Mouse (Mus musculus): ENCODE measurements around the gene Klhl32. TPM values are rescaled to one million over a fixed set of nuclear protein-coding genes. Genes with fewer than 3 reads are reported as not detected.

Gene Klhl32
- polyA plus RNA-seq, 1 experiment from 2014 or later, result 0.09 TPM

- no peak overlapping the region for H3K4me2 ChIP-seq
- H3K27me3 ChIP-seq, result no peaks in the 10 kb centered on the region
- H3K9me3 ChIP-seq (replicated peaks), result no peaks in the 10 kb centered on the region
- H3K27ac ChIP-seq (replicated peaks), result no peak overlapping the region
- no peak overlapping the region for H3K9ac ChIP-seq
- no peaks in the 10 kb centered on the region for H3K4me1 ChIP-seq (replicated peaks)
- WGBS (ENCODE audit: insufficient replicate concordance), result 63% methylated on average over 2 of the region's 2 CpGs
- H3K36me3 ChIP-seq (replicated peaks), result no peaks in the 10 kb centered on the region
- no peak for ATAC-seq (ENCODE audit: insufficient read depth)
- H3K4me3 ChIP-seq (replicated peaks), result no peak overlapping the region
Observed at GRCm38 (mm10) chr4:24795180-24795579, 55.7 kb downstream of the Klhl32 start.

- H3K4me2 ChIP-seq, result no peak overlapping the region
- no peaks in the 10 kb centered on the region for H3K36me3 ChIP-seq (replicated peaks)
- no peak overlapping the region for H3K27ac ChIP-seq (replicated peaks)
- no peaks in the 10 kb centered on the region for H3K9me3 ChIP-seq (replicated peaks)
- no peak for ATAC-seq (ENCODE audit: insufficient read depth)
- no peak overlapping the region for H3K9ac ChIP-seq
- 50% methylated on average over 7 of the region's 7 CpGs for WGBS (ENCODE audit: insufficient replicate concordance)
- H3K4me1 ChIP-seq (replicated peaks), result no peaks in the 10 kb centered on the region
- H3K27me3 ChIP-seq, result no peaks in the 10 kb centered on the region
- no peak overlapping the region for H3K4me3 ChIP-seq (replicated peaks)
Observed at GRCm38 (mm10) chr4:24793726-24794345, 57.1 kb downstream of the Klhl32 start.

GRCm38 (mm10) chr4:24792416-24792981 is 58.4 kb downstream of the Klhl32 start:
- H3K27me3 ChIP-seq, result no peaks in the 10 kb centered on the region
- H3K4me3 ChIP-seq (replicated peaks), result no peak overlapping the region
- no peak for ATAC-seq (ENCODE audit: insufficient read depth)
- no peak overlapping the region for H3K4me2 ChIP-seq
- H3K9me3 ChIP-seq (replicated peaks), result no peaks in the 10 kb centered on the region
- H3K36me3 ChIP-seq (replicated peaks), result no peaks in the 10 kb centered on the region
- H3K27ac ChIP-seq (replicated peaks), result no peak overlapping the region
- WGBS (ENCODE audit: insufficient replicate concordance), result 38% methylated on average over 16 of the region's 16 CpGs
- H3K9ac ChIP-seq, result no peak overlapping the region
- H3K4me1 ChIP-seq (replicated peaks), result no peaks in the 10 kb centered on the region

DNA sequence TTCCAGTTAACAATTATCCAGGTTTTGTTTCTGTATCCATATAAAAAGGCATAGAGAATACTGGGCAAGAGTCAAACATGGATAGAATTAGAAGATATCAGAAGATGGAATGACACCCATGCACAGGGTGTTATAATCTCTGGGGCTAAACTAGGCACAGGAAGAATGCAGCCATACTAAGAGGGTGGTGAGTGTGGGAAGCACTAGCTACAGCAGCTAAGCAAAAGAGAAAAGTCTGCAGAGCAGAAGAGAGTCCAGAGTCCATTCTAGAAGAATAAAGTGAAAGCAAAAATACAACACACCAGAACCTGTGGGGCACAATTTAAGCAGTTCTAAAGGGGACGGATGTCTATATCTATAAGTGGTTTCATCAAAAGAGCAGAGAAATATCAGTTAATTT is 61.6 kb downstream of the Klhl32 start:
- Histone ChIP-seq H3K4me1 (replicated peaks) (no peaks in the 10 kb centered on the region), H3K9ac (no peak overlapping the region), H3K27me3 (no peaks in the 10 kb centered on the region), H3K36me3 (replicated peaks) (no peaks in the 10 kb centered on the region), H3K27ac (replicated peaks) (no peak overlapping the region), H3K4me3 (replicated peaks) (no peak overlapping the region), H3K4me2 (no peak overlapping the region), H3K9me3 (replicated peaks) (no peaks in the 10 kb centered on the region)
- 51% methylated on average over 1 of the region's 1 CpGs for WGBS (ENCODE audit: insufficient replicate concordance)
- no peak for ATAC-seq (ENCODE audit: insufficient read depth)

- no peak for ATAC-seq (ENCODE audit: insufficient read depth)
- Histone ChIP-seq H3K27ac (replicated peaks) (no peak overlapping the region), H3K4me1 (replicated peaks) (no peaks in the 10 kb centered on the region), H3K4me3 (replicated peaks) (no peak overlapping the region), H3K36me3 (replicated peaks) (no peaks in the 10 kb centered on the region), H3K9ac (no peak overlapping the region), H3K4me2 (no peak overlapping the region), H3K27me3 (no peaks in the 10 kb centered on the region), H3K9me3 (replicated peaks) (no peaks in the 10 kb centered on the region)
- 38% methylated on average over 7 of the region's 7 CpGs for WGBS (ENCODE audit: insufficient replicate concordance)
Observed at GRCm38 (mm10) chr4:24785757-24786532, 65.0 kb downstream of the Klhl32 start.

- ATAC-seq (ENCODE audit: insufficient read depth), result no peak
- WGBS (ENCODE audit: insufficient replicate concordance), result 56% methylated on average over 2 of the region's 2 CpGs
- Histone ChIP-seq H3K4me2 (no peak overlapping the region), H3K9me3 (replicated peaks) (no peaks in the 10 kb centered on the region), H3K27ac (replicated peaks) (no peak overlapping the region), H3K4me1 (replicated peaks) (no peaks in the 10 kb centered on the region), H3K36me3 (replicated peaks) (no peaks in the 10 kb centered on the region), H3K4me3 (replicated peaks) (no peak overlapping the region), H3K9ac (no peak overlapping the region), H3K27me3 (no peaks in the 10 kb centered on the region)
Observed at GRCm38 (mm10) chr4:24765919-24766318, 85.0 kb downstream of the Klhl32 start.

DNA sequence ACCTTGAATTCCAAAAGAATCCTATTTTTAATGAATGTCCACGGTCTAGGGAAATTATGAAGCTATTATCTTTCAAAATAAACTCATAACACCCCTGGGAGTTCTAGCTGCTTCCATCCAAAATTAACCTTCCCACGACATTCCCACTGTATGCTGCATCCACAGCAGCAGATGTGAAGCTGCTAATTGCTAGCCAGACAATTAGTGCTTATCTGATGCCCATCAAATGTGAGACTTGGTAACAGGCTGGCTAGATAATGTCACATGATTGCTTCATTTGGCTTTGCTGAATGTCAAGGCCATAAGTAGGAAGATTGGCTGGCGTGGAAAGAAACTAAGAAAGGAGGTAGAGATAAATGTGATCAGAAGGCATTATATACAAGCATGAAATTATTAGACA is 85.5 kb downstream of the Klhl32 start:
- Histone ChIP-seq H3K27ac (replicated peaks) (no peak overlapping the region), H3K27me3 (no peaks in the 10 kb centered on the region), H3K4me1 (replicated peaks) (no peaks in the 10 kb centered on the region), H3K9me3 (replicated peaks) (no peaks in the 10 kb centered on the region), H3K36me3 (replicated peaks) (no peaks in the 10 kb centered on the region), H3K9ac (no peak overlapping the region), H3K4me2 (no peak overlapping the region), H3K4me3 (replicated peaks) (no peak overlapping the region)
- WGBS (ENCODE audit: insufficient replicate concordance), result 41% methylated on average over 3 of the region's 3 CpGs
- ATAC-seq (ENCODE audit: insufficient read depth), result no peak

GRCm38 (mm10) chr4:24764558-24764957 is 86.4 kb downstream of the Klhl32 start:
- H3K36me3 ChIP-seq (replicated peaks), result no peaks in the 10 kb centered on the region
- WGBS (ENCODE audit: insufficient replicate concordance), result 61% methylated on average over 2 of the region's 2 CpGs
- H3K4me2 ChIP-seq, result no peak overlapping the region
- no peaks in the 10 kb centered on the region for H3K4me1 ChIP-seq (replicated peaks)
- no peak overlapping the region for H3K4me3 ChIP-seq (replicated peaks)
- H3K27me3 ChIP-seq, result no peaks in the 10 kb centered on the region
- H3K9ac ChIP-seq, result no peak overlapping the region
- H3K27ac ChIP-seq (replicated peaks), result no peak overlapping the region
- no peak for ATAC-seq (ENCODE audit: insufficient read depth)
- no peaks in the 10 kb centered on the region for H3K9me3 ChIP-seq (replicated peaks)

DNA sequence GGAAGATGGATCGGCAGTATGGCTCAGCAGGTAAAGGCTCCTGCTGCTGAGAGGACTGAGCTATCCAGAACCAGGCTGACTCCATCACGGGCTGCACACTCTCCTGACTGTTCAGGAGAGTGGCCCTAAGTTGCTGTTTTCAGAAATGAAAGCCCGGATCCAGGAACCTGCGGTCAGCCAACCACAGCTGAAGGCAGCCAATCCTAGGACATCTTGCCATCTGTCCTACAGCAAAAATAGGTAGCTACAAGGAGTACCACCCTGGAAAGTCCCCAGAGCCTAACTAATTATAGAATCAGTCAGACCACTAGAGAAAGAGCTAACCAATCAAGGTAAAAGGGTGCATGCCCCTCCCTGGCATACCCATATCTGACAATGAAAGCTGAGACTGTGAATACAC is 87.5 kb downstream of the Klhl32 start:
- H3K9me3 ChIP-seq (replicated peaks), result no peaks in the 10 kb centered on the region
- no peak overlapping the region for H3K4me3 ChIP-seq (replicated peaks)
- no peaks in the 10 kb centered on the region for H3K36me3 ChIP-seq (replicated peaks)
- no peak for ATAC-seq (ENCODE audit: insufficient read depth)
- no peak overlapping the region for H3K27ac ChIP-seq (replicated peaks)
- H3K9ac ChIP-seq, result no peak overlapping the region
- no peak overlapping the region for H3K4me2 ChIP-seq
- 59% methylated on average over 4 of the region's 4 CpGs for WGBS (ENCODE audit: insufficient replicate concordance)
- H3K4me1 ChIP-seq (replicated peaks), result no peaks in the 10 kb centered on the region
- no peaks in the 10 kb centered on the region for H3K27me3 ChIP-seq

DNA sequence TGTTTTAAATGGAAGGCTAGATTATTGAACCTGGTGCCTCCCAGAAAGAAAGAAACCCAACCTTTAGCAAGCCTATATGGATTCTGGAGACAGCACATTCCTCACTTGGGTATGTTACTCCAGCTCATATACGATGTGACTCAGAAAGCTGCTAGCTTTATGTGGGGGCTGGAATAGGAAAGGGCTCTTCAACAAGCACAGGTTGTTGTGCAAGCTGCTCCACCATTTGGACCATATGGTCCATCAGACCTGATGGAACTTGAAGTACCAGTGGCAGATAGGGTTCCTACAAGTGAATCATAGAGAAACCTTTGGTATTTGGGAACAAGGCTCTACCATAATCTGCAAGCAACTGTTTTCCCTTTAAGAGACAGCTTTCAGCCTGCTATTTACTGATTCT is 92.0 kb downstream of the Klhl32 start:
- H3K9ac ChIP-seq, result no peak overlapping the region
- ATAC-seq (ENCODE audit: insufficient read depth), result no peak
- no peak overlapping the region for H3K27ac ChIP-seq (replicated peaks)
- H3K4me3 ChIP-seq (replicated peaks), result no peak overlapping the region
- H3K36me3 ChIP-seq (replicated peaks), result no peaks in the 10 kb centered on the region
- H3K4me2 ChIP-seq, result no peak overlapping the region
- H3K9me3 ChIP-seq (replicated peaks), result no peaks in the 10 kb centered on the region
- no peaks in the 10 kb centered on the region for H3K4me1 ChIP-seq (replicated peaks)
- WGBS (ENCODE audit: insufficient replicate concordance), result 64% methylated on average over 1 of the region's 1 CpGs
- no peaks in the 10 kb centered on the region for H3K27me3 ChIP-seq

DNA sequence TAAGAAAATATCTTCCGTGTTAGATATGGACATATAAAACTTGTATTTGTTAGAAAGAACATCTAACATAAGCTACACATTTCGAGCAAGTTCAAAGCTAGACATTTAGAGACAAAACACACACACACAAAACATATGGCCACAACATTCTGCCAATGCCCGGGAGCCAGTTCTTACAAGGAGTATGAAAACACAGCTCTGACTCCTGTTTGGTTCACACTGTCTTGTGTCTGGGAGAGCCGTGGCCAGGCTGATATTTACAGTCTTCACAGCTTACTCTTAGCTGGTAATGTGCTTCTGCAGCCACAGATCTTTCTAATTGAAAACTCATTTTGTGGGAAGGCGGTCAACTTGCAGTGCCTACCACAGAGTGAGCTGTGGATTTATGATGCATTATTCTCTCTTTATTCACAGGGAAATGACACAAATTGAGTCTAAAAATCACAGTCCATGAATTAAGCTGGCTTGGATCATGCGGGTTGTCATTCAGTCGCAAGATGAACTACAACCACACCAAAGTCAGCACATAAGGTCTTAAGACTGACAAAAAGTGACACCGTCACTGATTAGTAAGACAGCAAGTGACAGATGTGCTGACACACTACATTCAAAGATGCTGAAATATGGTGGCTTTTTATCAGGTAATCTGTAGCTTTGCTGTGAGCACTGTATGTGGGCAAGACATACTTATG is 98.3 kb downstream of the Klhl32 start:
- no peaks in the 10 kb centered on the region for H3K9me3 ChIP-seq (replicated peaks)
- no peaks in the 10 kb centered on the region for H3K27me3 ChIP-seq
- H3K4me2 ChIP-seq, result no peak overlapping the region
- no peak overlapping the region for H3K27ac ChIP-seq (replicated peaks)
- H3K4me3 ChIP-seq (replicated peaks), result no peak overlapping the region
- no peak overlapping the region for H3K9ac ChIP-seq
- no peaks in the 10 kb centered on the region for H3K4me1 ChIP-seq (replicated peaks)
- ATAC-seq (ENCODE audit: insufficient read depth), result no peak
- WGBS (ENCODE audit: insufficient replicate concordance), result 61% methylated on average over 8 of the region's 8 CpGs
- H3K36me3 ChIP-seq (replicated peaks), result no peaks in the 10 kb centered on the region
